22 mouse cellular contexts compared by ENCODE assay signal in genomic region chr3:107637606-107638172, GRCm38 (mm10). TPM values are rescaled to one million over a fixed set of nuclear protein-coding genes. Genes with fewer than 3 reads are reported as not detected.
DNase-seq lines count a peak whose midpoint lies in the region; ATAC-seq and TF ChIP-seq lines count a peak whose summit lies in the region.
"Had no signal": no experiment of that assay in that cellular context is flagged by ENCODE, and none has a peak within 500 bp of the region (broad histone marks: within the 10 kb centered on the region; RNA-seq: fewer than 3 reads in every experiment).

No protein-coding gene starts in this region.

- no peak overlapping the region for H3K4me2 ChIP-seq in hindbrain, embryonic 13.5 days
- H3K4me2 ChIP-seq in hindbrain, embryonic 11.5 days (replicated peaks; ENCODE audit: low read depth, low read length) = no peak overlapping the region
- no peak overlapping the region for H3K4me2 ChIP-seq in intestine, embryonic 16.5 days (ENCODE audit: low read depth, low read length)
- H3K4me2 ChIP-seq: hindbrain, embryonic 14.5 days; liver, embryonic 15.5 days had no signal

- no peak for TF ChIP-seq POLR2A in brain, embryonic 14.5 days (IDR thresholded peaks at IDR 0.05; ENCODE audit: borderline replicate concordance, extremely low read depth, insufficient read depth, insufficient read length, poor library complexity, severe bottlenecking)

- no peak overlapping the region for H3K4me3 ChIP-seq in hindbrain, embryonic 13.5 days
- H3K4me3 ChIP-seq in hindbrain, embryonic 11.5 days (ENCODE audit: low read depth, low read length) = no peak overlapping the region
- no peak overlapping the region for H3K4me3 ChIP-seq in intestine, embryonic 16.5 days (ENCODE audit: low read length)
- H3K4me3 ChIP-seq: liver, embryonic 15.5 days; megakaryocyte, embryonic 14.5 days had no signal

- no peaks in the 10 kb centered on the region for H3K9me3 ChIP-seq in hindbrain, embryonic 13.5 days
- no peaks in the 10 kb centered on the region for H3K9me3 ChIP-seq in hindbrain, embryonic 11.5 days (ENCODE audit: control insufficient read depth, low read length)
- H3K9me3 ChIP-seq in intestine, embryonic 16.5 days (ENCODE audit: control insufficient read depth, low read length) = no peaks in the 10 kb centered on the region
- H3K9me3 ChIP-seq: liver, embryonic 15.5 days; megakaryocyte, embryonic 14.5 days had no signal

- H3K4me1 ChIP-seq in hindbrain, embryonic 13.5 days (replicated peaks) = 0 out of 2 replicates have a peak, but pooled peaks cover 3% of the 10 kb centered on the region
- H3K4me1 ChIP-seq in hindbrain, embryonic 11.5 days (replicated peaks; ENCODE audit: control insufficient read depth, insufficient read depth, low read length) = no peaks in the 10 kb centered on the region
- H3K4me1 ChIP-seq in intestine, embryonic 16.5 days (ENCODE audit: control insufficient read depth, insufficient read depth, low read length) = 0 out of 2 replicates have a peak, but pooled peaks cover 3% of the 10 kb centered on the region
- H3K4me1 ChIP-seq: liver, embryonic 15.5 days had no signal

- no peak for TF ChIP-seq CTCF in brain, embryonic 14.5 days (IDR thresholded peaks at IDR 0.05; ENCODE audit: borderline replicate concordance, extremely low read depth, insufficient read depth, insufficient read length)

- DNase-seq in hindbrain, embryonic 11.5 days (ENCODE audit: low spot score) = no peak
- peak; percentile 44 for DNase-seq in brain, embryonic 14.5 days (ENCODE audit: low read depth)
- DNase-seq in retina, postnatal 1 day = peak; percentile 63
- DNase-seq in urinary bladder, postnatal 25 days (ENCODE audit: low spot score) = no peak
- DNase-seq in kidney, adult 8-10 months = no peak
- DNase-seq: adrenal gland, postnatal 36 days; cerebellum, adult 9-10 months; kidney, adult 9 months; layer of hippocampus, adult 9-11 months; right cerebral cortex, postnatal 14 days; thymus, postnatal 36 days had no signal

- H3K27me3 ChIP-seq in hindbrain, embryonic 13.5 days = no peaks in the 10 kb centered on the region
- no peaks in the 10 kb centered on the region for H3K27me3 ChIP-seq in hindbrain, embryonic 11.5 days (ENCODE audit: control insufficient read depth, insufficient read depth, low read length)
- no peaks in the 10 kb centered on the region for H3K27me3 ChIP-seq in intestine, embryonic 16.5 days (replicated peaks; ENCODE audit: control insufficient read depth, insufficient read depth, low read length)
- H3K27me3 ChIP-seq: liver, embryonic 15.5 days; megakaryocyte, embryonic 14.5 days had no signal

- no peak overlapping the region for H3K27ac ChIP-seq in hindbrain, embryonic 13.5 days
- H3K27ac ChIP-seq in hindbrain, embryonic 11.5 days (ENCODE audit: low read depth, low read length) = no peak overlapping the region
- no peak overlapping the region for H3K27ac ChIP-seq in intestine, embryonic 16.5 days (ENCODE audit: low read length)
- H3K27ac ChIP-seq: hindbrain, embryonic 14.5 days; liver, embryonic 15.5 days had no signal

- H3K36me3 ChIP-seq in hindbrain, embryonic 13.5 days = no peaks in the 10 kb centered on the region
- H3K36me3 ChIP-seq in hindbrain, embryonic 11.5 days (ENCODE audit: control insufficient read depth, insufficient read depth, low read length) = no peaks in the 10 kb centered on the region
- H3K36me3 ChIP-seq in intestine, embryonic 16.5 days (ENCODE audit: control insufficient read depth, insufficient read depth, low read length) = no peaks in the 10 kb centered on the region
- H3K36me3 ChIP-seq: liver, embryonic 15.5 days had no signal

- peak; percentile 43; the same call in 1 of the 2 replicates for ATAC-seq in hindbrain, embryonic 13.5 days (ENCODE audit: low FRiP score)
- ATAC-seq in hindbrain, embryonic 11.5 days (ENCODE audit: low FRiP score) = no peak
- ATAC-seq in intestine, embryonic 16.5 days = peak; percentile 70

- WGBS in hindbrain, embryonic 13.5 days = 54% methylated on average over 5 of the region's 5 CpGs
- WGBS in hindbrain, embryonic 11.5 days = 66% methylated on average over 5 of the region's 5 CpGs
- 54% methylated on average over 5 of the region's 5 CpGs for WGBS in intestine, embryonic 16.5 days

- no peak overlapping the region for H3K9ac ChIP-seq in hindbrain, embryonic 13.5 days
- no peak overlapping the region for H3K9ac ChIP-seq in hindbrain, embryonic 11.5 days (ENCODE audit: low read depth, low read length)
- H3K9ac ChIP-seq in intestine, embryonic 16.5 days (ENCODE audit: low read depth, low read length) = no peak overlapping the region
- H3K9ac ChIP-seq: hindbrain, embryonic 14.5 days; liver, embryonic 15.5 days had no signal

RNA-seq across cellular contexts. Expression of gene Strip1, which starts 6.2 kb away (rescaled TPM):
- polyA plus RNA-seq in hindbrain, embryonic 13.5 days (2015; fragmentation: Nextera tagmentation; extraction: Ambion mirVana) = 143 and 145 TPM in 2 replicates
- polyA plus RNA-seq in hindbrain, embryonic 11.5 days (2014; fragmentation: Nextera tagmentation; extraction: Ambion mirVana) = 85.1 and 100 TPM in 2 replicates
- 215 and 216 TPM in 2 replicates for polyA plus RNA-seq in brain, embryonic 14.5 days (2012; rRNA removed)
- 29.3 and 31.7 TPM in 2 replicates for polyA plus RNA-seq in intestine, embryonic 16.5 days (2015; fragmentation: Nextera tagmentation; extraction: Ambion mirVana)

RNA-seq across cellular contexts. Expression of gene Gm10961, which starts 6.6 kb away (rescaled TPM):
- polyA plus RNA-seq in hindbrain, embryonic 13.5 days (2015; fragmentation: Nextera tagmentation; extraction: Ambion mirVana) = not detected in 2 replicates
- not detected in 2 replicates for polyA plus RNA-seq in hindbrain, embryonic 11.5 days (2014; fragmentation: Nextera tagmentation; extraction: Ambion mirVana)
- polyA plus RNA-seq in brain, embryonic 14.5 days (2012; rRNA removed) = not detected in 2 replicates
- not detected in 2 replicates for polyA plus RNA-seq in intestine, embryonic 16.5 days (2015; fragmentation: Nextera tagmentation; extraction: Ambion mirVana)
- polyA plus RNA-seq: forebrain, embryonic 11.5 days; gonadal fat pad, adult 2 months; heart, embryonic 14.5 days; hindbrain, embryonic 14.5 days; limb, embryonic 14.5 days; liver, embryonic 15.5 days; midbrain, postnatal 0 days; neural tube, embryonic 11.5 days had no signal

RNA-seq across cellular contexts. Expression of gene Alx3, which starts 42.9 kb away (rescaled TPM):
- 0.31 and 0.62 TPM in 2 replicates for polyA plus RNA-seq in hindbrain, embryonic 13.5 days (2015; fragmentation: Nextera tagmentation; extraction: Ambion mirVana)
- 0.73 and 1.5 TPM in 2 replicates for polyA plus RNA-seq in hindbrain, embryonic 11.5 days (2014; fragmentation: Nextera tagmentation; extraction: Ambion mirVana)
- polyA plus RNA-seq in brain, embryonic 14.5 days (2012; rRNA removed) = 1.2 and 2.4 TPM in 2 replicates
- not detected in 2 replicates for polyA plus RNA-seq in intestine, embryonic 16.5 days (2015; fragmentation: Nextera tagmentation; extraction: Ambion mirVana)
- polyA plus RNA-seq: gonadal fat pad, adult 2 months; heart, embryonic 14.5 days; hindbrain, embryonic 14.5 days had no signal

RNA-seq across cellular contexts. Expression of gene Ahcyl1, which starts 58.7 kb away (rescaled TPM):
- polyA plus RNA-seq in hindbrain, embryonic 13.5 days (2015; fragmentation: Nextera tagmentation; extraction: Ambion mirVana) = 106 and 108 TPM in 2 replicates
- polyA plus RNA-seq in hindbrain, embryonic 11.5 days (2014; fragmentation: Nextera tagmentation; extraction: Ambion mirVana) = 117 and 123 TPM in 2 replicates
- 173 and 195 TPM in 2 replicates for polyA plus RNA-seq in brain, embryonic 14.5 days (2012; rRNA removed)
- 43.6 and 63.5 TPM in 2 replicates for polyA plus RNA-seq in intestine, embryonic 16.5 days (2015; fragmentation: Nextera tagmentation; extraction: Ambion mirVana)

Comparison
In these comparisons a context has a peak if more than half of its experiments do, and no peak if none do; other contexts are left out.
1. DNase-seq: peak in brain, embryonic 14.5 days (single experiment) and retina, postnatal 1 day (single experiment); none in hindbrain, embryonic 11.5 days (single experiment), urinary bladder, postnatal 25 days (single experiment) and kidney, adult 8-10 months (0 of 2).